In genomic region chr11:44127088-44127487, GRCm38 (mm10) we compare ENCODE assay signal across 9 mouse cellular contexts.
DNase-seq lines count a peak whose midpoint lies in the region; ATAC-seq lines count a peak whose summit lies in the region.
"Had no signal": no experiment of that assay in that cellular context is flagged by ENCODE, and none has a peak within 500 bp of the region (broad histone marks: within the 10 kb centered on the region; RNA-seq: fewer than 3 reads in every experiment).

No protein-coding gene starts in this region.

- H3K9ac ChIP-seq in heart, embryonic 15.5 days = no peak overlapping the region
- H3K9ac ChIP-seq in heart, embryonic 11.5 days (ENCODE audit: low read depth, low read length) = no peak overlapping the region
- H3K9ac ChIP-seq in hindbrain, embryonic 11.5 days (ENCODE audit: low read depth, low read length) = no peak overlapping the region

- H3K9me3 ChIP-seq in heart, embryonic 15.5 days (replicated peaks) = no peaks in the 10 kb centered on the region
- H3K9me3 ChIP-seq in heart, embryonic 11.5 days (replicated peaks; ENCODE audit: control insufficient read depth, low read length) = no peaks in the 10 kb centered on the region
- no peaks in the 10 kb centered on the region for H3K9me3 ChIP-seq in hindbrain, embryonic 11.5 days (ENCODE audit: control insufficient read depth, low read length)

- H3K27me3 ChIP-seq in heart, embryonic 15.5 days = no peaks in the 10 kb centered on the region
- H3K27me3 ChIP-seq in heart, embryonic 11.5 days (ENCODE audit: control insufficient read depth, insufficient read depth, low read length) = no peaks in the 10 kb centered on the region
- no peaks in the 10 kb centered on the region for H3K27me3 ChIP-seq in hindbrain, embryonic 11.5 days (ENCODE audit: control insufficient read depth, insufficient read depth, low read length)

- no peaks in the 10 kb centered on the region for H3K36me3 ChIP-seq in heart, embryonic 15.5 days
- H3K36me3 ChIP-seq in heart, embryonic 11.5 days (ENCODE audit: control insufficient read depth, insufficient read depth, low read length) = no peaks in the 10 kb centered on the region
- H3K36me3 ChIP-seq in hindbrain, embryonic 11.5 days (ENCODE audit: control insufficient read depth, insufficient read depth, low read length) = no peaks in the 10 kb centered on the region

- ATAC-seq in heart, embryonic 15.5 days (replicated peaks; ENCODE audit: insufficient number of reproducible peaks, insufficient read depth, low FRiP score, low read depth) = no peak
- ATAC-seq in heart, embryonic 11.5 days (replicated peaks; ENCODE audit: insufficient number of reproducible peaks, low FRiP score, low TSS enrichment) = no peak
- ATAC-seq in hindbrain, embryonic 11.5 days (ENCODE audit: low FRiP score) = peak; percentile 61

- no peak overlapping the region for H3K27ac ChIP-seq in heart, embryonic 15.5 days
- H3K27ac ChIP-seq in heart, embryonic 11.5 days (ENCODE audit: low read depth, low read length) = no peak overlapping the region
- H3K27ac ChIP-seq in hindbrain, embryonic 11.5 days (ENCODE audit: low read depth, low read length) = no peak overlapping the region

- H3K4me3 ChIP-seq in heart, embryonic 15.5 days = no peak overlapping the region
- H3K4me3 ChIP-seq in heart, embryonic 11.5 days (ENCODE audit: low read depth, low read length) = no peak overlapping the region
- H3K4me3 ChIP-seq in hindbrain, embryonic 11.5 days (ENCODE audit: low read depth, low read length) = no peak overlapping the region

- 0 out of 2 replicates have a peak overlapping the region, but pooled peaks have one; percentile 0 for H3K4me2 ChIP-seq in heart, embryonic 15.5 days
- no peak overlapping the region for H3K4me2 ChIP-seq in heart, embryonic 11.5 days
- H3K4me2 ChIP-seq in hindbrain, embryonic 11.5 days (replicated peaks; ENCODE audit: low read depth, low read length) = no peak overlapping the region

- peak; percentile 45 for DNase-seq in brain, adult 2 months (ENCODE audit: low read depth, low spot score)
- DNase-seq in hindbrain, embryonic 11.5 days (ENCODE audit: low spot score) = peak; percentile 10
- DNase-seq in mesoderm, embryonic 11.5 days (ENCODE audit: low read depth, low spot score) = peak; percentile 2
- DNase-seq in spleen, postnatal 14 days (ENCODE audit: low spot score in 2 of 2) = no peak
- DNase-seq in kidney, postnatal 10 days = no peak
- no peak for DNase-seq in urinary bladder, adult 2 months (ENCODE audit: low spot score)
- DNase-seq: kidney, adult 2 months had no signal

- peaks cover 4% of the 10 kb centered on the region; the same call in 1 of the 2 replicates for H3K4me1 ChIP-seq in heart, embryonic 15.5 days (replicated peaks)
- no peaks in the 10 kb centered on the region for H3K4me1 ChIP-seq in heart, embryonic 11.5 days (ENCODE audit: control insufficient read depth, insufficient read depth, low read length)
- no peaks in the 10 kb centered on the region for H3K4me1 ChIP-seq in hindbrain, embryonic 11.5 days (replicated peaks; ENCODE audit: control insufficient read depth, insufficient read depth, low read length)

- 35% methylated on average over 9 of the region's 9 CpGs for WGBS in heart, embryonic 15.5 days
- WGBS in heart, embryonic 11.5 days (ENCODE audit: insufficient replicate concordance) = 49% methylated on average over 9 of the region's 9 CpGs
- WGBS in hindbrain, embryonic 11.5 days = 62% methylated on average over 9 of the region's 9 CpGs

Comparison
In these comparisons a context has a peak if more than half of its experiments do, and no peak if none do; other contexts are left out.
1. DNase-seq: peak in brain, adult 2 months (single experiment), hindbrain, embryonic 11.5 days (single experiment) and mesoderm, embryonic 11.5 days (single experiment); none in spleen, postnatal 14 days (0 of 2), kidney, postnatal 10 days (single experiment) and urinary bladder, adult 2 months (single experiment).